Mouse (Mus musculus) myocyte (in vitro differentiated cells): ENCODE data around the gene Tuba8.

Source experiments
- MYOG ChIP-seq, 3 experiments: IDR thresholded peaks; one replicate each; pipeline ENCODE4 v1.6.1; 2011; ENCODE audit warnings: control low read depth in 2 of 3, low read depth in 2 of 3, mild to moderate bottlenecking in 2 of 3; ENCODE audit not compliant: insufficient read length in 2 of 3, control insufficient read depth in 1 of 3, insufficient read depth in 1 of 3
- POLR2A ChIP-seq: IDR thresholded peaks from one replicate; pipeline ENCODE4 v1.6.1; 2011; ENCODE audit warnings: low read depth, mild to moderate bottlenecking, control low read depth, moderate library complexity; ENCODE audit not compliant: insufficient read length
- TCF12 ChIP-seq: IDR thresholded peaks from one replicate; pipeline ENCODE4 v1.6.1; 2011; ENCODE audit warnings: mild to moderate bottlenecking, control low read depth; ENCODE audit not compliant: poor library complexity, insufficient read depth, severe bottlenecking
- USF1 ChIP-seq: IDR thresholded peaks from one replicate; pipeline ENCODE4 v1.6.1; 2011; ENCODE audit warnings: low read depth, mild to moderate bottlenecking, control low read depth, moderate library complexity

- no peak for TF ChIP-seq USF1
- no peak for TF ChIP-seq POLR2A
- TF ChIP-seq TCF12 = no peak
- no peak for TF ChIP-seq MYOG (IDR thresholded peaks at IDR 0.05; ENCODE audit: control insufficient read depth in 1 of 3, insufficient read depth in 1 of 3, insufficient read length in 2 of 3, low read depth in 2 of 3)
Measured at GRCm38 (mm10) chr6:121261233-121261632, 50.7 kb downstream of the Tuba8 start.
